Mouse (Mus musculus): ENCODE data around the gene Pitpnm1. TPM values are rescaled to one million over a fixed set of nuclear protein-coding genes. Genes with fewer than 3 reads are reported as not detected.
A peak's percentile ranks its signal among the peaks of the same experiment; 100 is the strongest.

Gene Pitpnm1
- polyA plus RNA-seq, 1 experiment from 2014 or later, result 87.3 TPM

GRCm38 (mm10) chr19:4156073-4156579, 56.3 kb downstream of the Pitpnm1 start:
- no peaks in the 10 kb centered on the region for H3K27me3 ChIP-seq (replicated peaks; ENCODE audit: control insufficient read depth, insufficient read depth, low read length)
- H3K4me1 ChIP-seq (ENCODE audit: control insufficient read depth, insufficient read depth, low read depth, low read length), result no peaks in the 10 kb centered on the region
- ATAC-seq, result no peak
- no peaks in the 10 kb centered on the region for H3K9me3 ChIP-seq (ENCODE audit: control insufficient read depth, low read length)
- WGBS, result 60% methylated on average over 20 of the region's 20 CpGs
- H3K27ac ChIP-seq (ENCODE audit: low read depth, low read length), result no peak overlapping the region
- peaks cover 47% of the 10 kb centered on the region for H3K36me3 ChIP-seq (ENCODE audit: control insufficient read depth, insufficient read depth, low read length)
- no peak overlapping the region for H3K4me3 ChIP-seq (ENCODE audit: low read length)
- H3K9ac ChIP-seq (ENCODE audit: low read depth, low read length), result no peak overlapping the region
- no peak overlapping the region for H3K4me2 ChIP-seq (ENCODE audit: low read length)

DNA sequence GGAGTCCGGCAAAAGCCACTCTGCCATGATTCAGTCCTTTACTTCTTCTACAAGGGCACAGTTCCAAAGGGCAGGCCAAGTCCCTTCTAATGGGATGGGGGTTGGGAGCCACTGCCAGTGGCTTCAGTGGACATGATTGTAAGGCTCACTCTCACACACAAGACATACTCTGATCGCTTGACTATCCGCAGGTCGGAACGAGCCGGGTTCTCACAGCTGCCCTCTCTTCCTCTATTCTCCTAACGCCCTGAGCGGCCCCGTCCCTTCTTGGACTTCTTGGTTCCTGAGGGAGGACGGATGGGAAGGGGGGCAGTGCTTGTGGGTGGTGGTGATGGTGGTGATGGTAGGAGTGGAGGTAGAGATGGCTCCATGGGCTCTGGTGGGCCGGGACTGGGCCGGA, 57.0 kb downstream of the Pitpnm1 start:
- H3K27me3 ChIP-seq (replicated peaks; ENCODE audit: control insufficient read depth, insufficient read depth, low read length), result no peaks in the 10 kb centered on the region
- ATAC-seq, result no peak
- no peak overlapping the region for H3K9ac ChIP-seq (ENCODE audit: low read depth, low read length)
- peaks cover 51% of the 10 kb centered on the region for H3K36me3 ChIP-seq (ENCODE audit: control insufficient read depth, insufficient read depth, low read length)
- H3K9me3 ChIP-seq (ENCODE audit: control insufficient read depth, low read length), result no peaks in the 10 kb centered on the region
- no peak overlapping the region for H3K27ac ChIP-seq (ENCODE audit: low read depth, low read length)
- H3K4me2 ChIP-seq (ENCODE audit: low read length), result no peak overlapping the region
- no peaks in the 10 kb centered on the region for H3K4me1 ChIP-seq (ENCODE audit: control insufficient read depth, insufficient read depth, low read depth, low read length)
- 93% methylated on average over 12 of the region's 12 CpGs for WGBS
- H3K4me3 ChIP-seq (ENCODE audit: low read length), result no peak overlapping the region

DNA sequence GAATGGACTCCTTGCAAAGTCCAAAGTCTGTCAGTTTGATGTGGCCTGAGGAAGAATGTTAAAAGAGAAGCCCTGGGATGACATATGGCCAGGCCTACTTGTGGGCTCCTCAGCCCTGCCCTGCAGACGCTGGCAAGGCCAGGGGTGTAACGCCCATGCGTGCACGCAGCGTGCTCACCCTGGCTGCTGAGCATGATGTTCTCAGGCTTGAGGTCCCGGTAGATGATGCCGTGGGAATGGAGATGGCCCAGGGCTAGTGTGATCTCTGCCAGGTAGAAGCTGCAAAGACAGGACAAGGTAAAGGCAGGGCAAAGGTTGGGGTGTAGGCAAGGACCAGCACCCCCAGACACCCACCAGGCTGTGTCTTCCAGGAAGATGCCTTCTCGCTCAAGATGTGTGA, 59.3 kb downstream of the Pitpnm1 start:
- H3K27ac ChIP-seq (ENCODE audit: low read depth, low read length), result no peak overlapping the region
- H3K27me3 ChIP-seq (replicated peaks; ENCODE audit: control insufficient read depth, insufficient read depth, low read length), result no peaks in the 10 kb centered on the region
- H3K9me3 ChIP-seq (ENCODE audit: control insufficient read depth, low read length), result no peaks in the 10 kb centered on the region
- 94% methylated on average over 8 of the region's 8 CpGs for WGBS
- H3K4me3 ChIP-seq (ENCODE audit: low read length), result no peak overlapping the region
- H3K4me2 ChIP-seq (ENCODE audit: low read length), result no peak overlapping the region
- peaks cover 47% of the 10 kb centered on the region for H3K36me3 ChIP-seq (ENCODE audit: control insufficient read depth, insufficient read depth, low read length)
- no peak overlapping the region for H3K9ac ChIP-seq (ENCODE audit: low read depth, low read length)
- no peak for ATAC-seq
- peaks cover 12% of the 10 kb centered on the region for H3K4me1 ChIP-seq (ENCODE audit: control insufficient read depth, insufficient read depth, low read depth, low read length)

GRCm38 (mm10) chr19:4162646-4163542, 63.1 kb downstream of the Pitpnm1 start, which contains the start of gene Rps6kb2:
Gene Rps6kb2, minus strand, starts transcription at chr19:4163354.
- Histone ChIP-seq H3K36me3 (ENCODE audit: control insufficient read depth, insufficient read depth, low read length) (peaks cover 29% of the 10 kb centered on the region), H3K27ac (ENCODE audit: low read depth, low read length) (peak within 1 kb of the TSS; percentile 80), H3K4me2 (ENCODE audit: low read length) (peak within 1 kb of the TSS; percentile 67), H3K9ac (ENCODE audit: low read depth, low read length) (peak within 1 kb of the TSS; percentile 84), H3K9me3 (ENCODE audit: control insufficient read depth, low read length) (no peaks in the 10 kb centered on the region), H3K4me1 (ENCODE audit: control insufficient read depth, insufficient read depth, low read depth, low read length) (peaks cover 12% of the 10 kb centered on the region), H3K4me3 (ENCODE audit: low read length) (peak within 1 kb of the TSS; percentile 74), H3K27me3 (replicated peaks; ENCODE audit: control insufficient read depth, insufficient read depth, low read length) (no peaks in the 10 kb centered on the region)
- 6% methylated on average over 42 of the region's 42 CpGs for WGBS
- peak; percentile 87 for ATAC-seq

- Histone ChIP-seq H3K4me2 (ENCODE audit: low read length) (peak overlapping the region; percentile 67), H3K4me3 (ENCODE audit: low read length) (peak overlapping the region; percentile 74), H3K36me3 (ENCODE audit: control insufficient read depth, insufficient read depth, low read length) (peaks cover 24% of the 10 kb centered on the region), H3K27ac (ENCODE audit: low read depth, low read length) (peak overlapping the region; percentile 80), H3K4me1 (ENCODE audit: control insufficient read depth, insufficient read depth, low read depth, low read length) (peaks cover 12% of the 10 kb centered on the region), H3K9me3 (ENCODE audit: control insufficient read depth, low read length) (no peaks in the 10 kb centered on the region), H3K9ac (ENCODE audit: low read depth, low read length) (peak overlapping the region; percentile 84), H3K27me3 (replicated peaks; ENCODE audit: control insufficient read depth, insufficient read depth, low read length) (no peaks in the 10 kb centered on the region)
- WGBS, result 38% methylated on average over 4 of the region's 4 CpGs
- ATAC-seq, result peak; percentile 48
Measured at GRCm38 (mm10) chr19:4163543-4163887, 63.7 kb downstream of the Pitpnm1 start.

Other genes starting within 250 kb of the Pitpnm1 start
- gene Chka, start 248.2 kb upstream of the Pitpnm1 start, polyA plus RNA-seq (2015; fragmentation: Nextera tagmentation; extraction: Ambion mirVana), result 56.1 and 56.3 TPM in 2 replicates
- gene Tcirg1, start 192.9 kb upstream of the Pitpnm1 start, polyA plus RNA-seq (2015; fragmentation: Nextera tagmentation; extraction: Ambion mirVana), result 18.9 and 21.2 TPM in 2 replicates
- 307 and 320 TPM in 2 replicates for gene Ndufs8, start 187.2 kb upstream of the Pitpnm1 start, polyA plus RNA-seq (2015; fragmentation: Nextera tagmentation; extraction: Ambion mirVana)
- gene Aldh3b1, start 170.2 kb upstream of the Pitpnm1 start, polyA plus RNA-seq (2015; fragmentation: Nextera tagmentation; extraction: Ambion mirVana), result 2.2 and 3.1 TPM in 2 replicates
- gene Unc93b1, start 164.8 kb upstream of the Pitpnm1 start, polyA plus RNA-seq (2015; fragmentation: Nextera tagmentation; extraction: Ambion mirVana), result 12.4 and 14.1 TPM in 2 replicates
- not detected in 2 replicates for gene Aldh3b3, start 141.4 kb upstream of the Pitpnm1 start, polyA plus RNA-seq (2015; fragmentation: Nextera tagmentation; extraction: Ambion mirVana)
- 0.44 and 0.66 TPM in 2 replicates for gene Aldh3b2, start 127.7 kb upstream of the Pitpnm1 start, polyA plus RNA-seq (2015; fragmentation: Nextera tagmentation; extraction: Ambion mirVana)
- 2.9 and 3.1 TPM in 2 replicates for gene Acy3, start 113.4 kb upstream of the Pitpnm1 start, polyA plus RNA-seq (2015; fragmentation: Nextera tagmentation; extraction: Ambion mirVana)
- 0.67 and 0.89 TPM in 2 replicates for gene Tbx10, start 107.2 kb upstream of the Pitpnm1 start, polyA plus RNA-seq (2015; fragmentation: Nextera tagmentation; extraction: Ambion mirVana)
- gene Nudt8, start 99.4 kb upstream of the Pitpnm1 start, polyA plus RNA-seq (2015; fragmentation: Nextera tagmentation; extraction: Ambion mirVana), result 22.6 and 25.5 TPM in 2 replicates
- gene Gm49405, start 99.4 kb upstream of the Pitpnm1 start, polyA plus RNA-seq (2015; fragmentation: Nextera tagmentation; extraction: Ambion mirVana), result 3.5 and 4.3 TPM in 2 replicates
- 4.9 and 6.6 TPM in 2 replicates for gene Doc2g, start 96.7 kb upstream of the Pitpnm1 start, polyA plus RNA-seq (2015; fragmentation: Nextera tagmentation; extraction: Ambion mirVana)
- 265 and 277 TPM in 2 replicates for gene Ndufv1, start 87.2 kb upstream of the Pitpnm1 start, polyA plus RNA-seq (2015; fragmentation: Nextera tagmentation; extraction: Ambion mirVana)
- gene Gstp1, start 62.0 kb upstream of the Pitpnm1 start, polyA plus RNA-seq (2015; fragmentation: Nextera tagmentation; extraction: Ambion mirVana), result 569 and 604 TPM in 2 replicates
- 2.5 and 2.6 TPM in 2 replicates for gene Gstp2, start 54.0 kb upstream of the Pitpnm1 start, polyA plus RNA-seq (2015; fragmentation: Nextera tagmentation; extraction: Ambion mirVana)
- 0.26 TPM in 1 of 2 replicates, not detected in the other for gene Gstp3, start 40.4 kb upstream of the Pitpnm1 start, polyA plus RNA-seq (2015; fragmentation: Nextera tagmentation; extraction: Ambion mirVana)
- not detected in 2 replicates for gene Cabp2, start 18.4 kb upstream of the Pitpnm1 start, polyA plus RNA-seq (2015; fragmentation: Nextera tagmentation; extraction: Ambion mirVana)
- gene Cdk2ap2, start 2.8 kb upstream of the Pitpnm1 start, polyA plus RNA-seq (2015; fragmentation: Nextera tagmentation; extraction: Ambion mirVana), result 85.4 and 86.4 TPM in 2 replicates
- gene Aip, start 25.9 kb downstream of the Pitpnm1 start, polyA plus RNA-seq (2015; fragmentation: Nextera tagmentation; extraction: Ambion mirVana), result 109 and 113 TPM in 2 replicates
- not detected in 2 replicates for gene Gpr152, start 39.8 kb downstream of the Pitpnm1 start, polyA plus RNA-seq (2015; fragmentation: Nextera tagmentation; extraction: Ambion mirVana)
- gene Cabp4, start 44.0 kb downstream of the Pitpnm1 start, polyA plus RNA-seq (2015; fragmentation: Nextera tagmentation; extraction: Ambion mirVana), result 0.24 and 0.29 TPM in 2 replicates
- 116 and 122 TPM in 2 replicates for gene Coro1b, start 48.6 kb downstream of the Pitpnm1 start, polyA plus RNA-seq (2015; fragmentation: Nextera tagmentation; extraction: Ambion mirVana)
- 0.41 and 0.63 TPM in 2 replicates for gene Ptprcap, start 53.6 kb downstream of the Pitpnm1 start, polyA plus RNA-seq (2015; fragmentation: Nextera tagmentation; extraction: Ambion mirVana)
- 54.1 and 57.0 TPM in 2 replicates for gene Rps6kb2, start 63.4 kb downstream of the Pitpnm1 start, polyA plus RNA-seq (2015; fragmentation: Nextera tagmentation; extraction: Ambion mirVana)
- gene Carns1, start 75.5 kb downstream of the Pitpnm1 start, polyA plus RNA-seq (2015; fragmentation: Nextera tagmentation; extraction: Ambion mirVana), result 6.5 and 7.9 TPM in 2 replicates
- gene Tbc1d10c, start 91.3 kb downstream of the Pitpnm1 start, polyA plus RNA-seq (2015; fragmentation: Nextera tagmentation; extraction: Ambion mirVana), result 0.54 and 1.1 TPM in 2 replicates
- 604 and 614 TPM in 2 replicates for gene Ppp1ca, start 92.1 kb downstream of the Pitpnm1 start, polyA plus RNA-seq (2015; fragmentation: Nextera tagmentation; extraction: Ambion mirVana)
- 25.0 and 26.5 TPM in 2 replicates for gene Rad9a, start 101.7 kb downstream of the Pitpnm1 start, polyA plus RNA-seq (2015; fragmentation: Nextera tagmentation; extraction: Ambion mirVana)
- 1.0 and 1.1 TPM in 2 replicates for gene Clcf1, start 114.2 kb downstream of the Pitpnm1 start, polyA plus RNA-seq (2015; fragmentation: Nextera tagmentation; extraction: Ambion mirVana)
- not detected in 2 replicates for gene AC109138.7, start 114.4 kb downstream of the Pitpnm1 start, polyA plus RNA-seq (2015; fragmentation: Nextera tagmentation; extraction: Ambion mirVana)
- gene Pold4, start 131.9 kb downstream of the Pitpnm1 start, polyA plus RNA-seq (2015; fragmentation: Nextera tagmentation; extraction: Ambion mirVana), result 21.3 and 24.0 TPM in 2 replicates
- gene Ssh3, start 169.2 kb downstream of the Pitpnm1 start, polyA plus RNA-seq (2015; fragmentation: Nextera tagmentation; extraction: Ambion mirVana), result 19.9 and 21.2 TPM in 2 replicates
- 69.0 and 85.3 TPM in 2 replicates for gene Ankrd13d, start 183.1 kb downstream of the Pitpnm1 start, polyA plus RNA-seq (2015; fragmentation: Nextera tagmentation; extraction: Ambion mirVana)
- 27.3 and 28.3 TPM in 2 replicates for gene Grk2, start 206.2 kb downstream of the Pitpnm1 start, polyA plus RNA-seq (2015; fragmentation: Nextera tagmentation; extraction: Ambion mirVana)